Mouse (Mus musculus) G1E-ER4 (cell line): ENCODE measurements around the gene Nt5m. TPM values are rescaled to one million over a fixed set of nuclear protein-coding genes. Genes with fewer than 3 reads are reported as not detected.

Source experiments
- GATA1 ChIP-seq: IDR thresholded peaks from one replicate; pipeline ENCODE4 v1.8.0; 2012; ENCODE audit warnings: low read length, inconsistent platforms
- polyA plus RNA-seq: library from polyadenylated mRNA; stranded (reverse); fragments of >175 nt; gene quantifications from 2 replicates; pipeline ENCODE4 v1.2.3, GENCODE M21; 2012

Nt5m gene
- polyA plus RNA-seq, 1 experiment = 13.7 TPM

- TF ChIP-seq GATA1 = no peak
Measured at GRCm38 (mm10) chr11:59886952-59887351, 47.7 kb downstream of the Nt5m start.

GRCm38 (mm10) chr11:59888151-59888550, 48.9 kb downstream of the Nt5m start:
- TF ChIP-seq GATA1 = no peak

DNA sequence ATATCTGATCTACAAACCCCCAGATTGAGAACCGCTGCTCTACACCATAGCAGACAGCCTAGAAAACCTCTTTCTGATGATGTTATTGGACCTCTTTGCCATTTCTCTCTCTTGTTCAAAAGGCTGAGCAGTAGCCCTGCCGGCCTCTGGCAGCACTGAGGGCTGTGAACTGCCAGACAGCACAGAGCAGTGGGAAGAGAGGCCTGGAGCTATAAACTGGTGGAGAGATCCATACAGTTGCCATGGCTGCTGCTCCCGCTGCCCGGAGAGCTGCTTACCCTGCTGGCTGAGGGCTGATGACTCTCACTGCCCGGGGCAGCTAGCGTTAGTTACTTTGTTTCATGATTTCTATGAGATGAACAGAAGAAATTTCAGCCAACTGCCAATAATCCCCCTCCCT, 52.6 kb downstream of the Nt5m start:
- no peak for TF ChIP-seq GATA1

DNA sequence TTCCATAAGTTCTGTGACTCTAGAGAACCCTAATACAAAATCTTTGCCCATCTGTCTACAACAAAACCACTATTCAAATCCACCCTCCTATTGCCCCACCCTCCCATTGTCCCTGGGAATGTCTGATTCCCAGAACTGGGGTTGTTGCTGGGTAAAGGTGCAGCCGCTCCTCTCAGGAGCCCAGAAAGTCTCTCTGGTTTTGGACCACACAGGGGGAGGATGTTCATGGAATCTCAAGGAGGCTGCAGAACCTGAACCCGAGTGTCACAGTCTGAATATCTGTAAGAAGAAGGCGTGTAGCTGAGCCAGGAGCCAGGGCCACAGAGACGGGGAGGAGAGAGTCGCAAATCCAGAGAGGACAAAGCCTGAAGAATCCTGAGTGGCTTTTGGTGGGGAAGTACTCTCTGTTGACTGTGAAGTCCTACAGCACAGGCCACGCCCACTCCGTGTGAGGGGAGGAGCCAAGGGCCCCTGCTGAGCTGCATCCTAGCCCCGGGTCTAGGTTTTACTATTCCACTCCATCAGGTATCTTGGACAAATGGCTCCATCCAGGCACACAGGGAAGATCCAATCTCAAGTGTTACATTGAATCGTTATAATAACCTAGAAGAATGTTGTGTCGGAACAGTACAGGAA, 54.0 kb downstream of the Nt5m start:
- TF ChIP-seq GATA1 = no peak

GRCm38 (mm10) chr11:59894916-59895315, 55.7 kb downstream of the Nt5m start:
- no peak for TF ChIP-seq GATA1

DNA sequence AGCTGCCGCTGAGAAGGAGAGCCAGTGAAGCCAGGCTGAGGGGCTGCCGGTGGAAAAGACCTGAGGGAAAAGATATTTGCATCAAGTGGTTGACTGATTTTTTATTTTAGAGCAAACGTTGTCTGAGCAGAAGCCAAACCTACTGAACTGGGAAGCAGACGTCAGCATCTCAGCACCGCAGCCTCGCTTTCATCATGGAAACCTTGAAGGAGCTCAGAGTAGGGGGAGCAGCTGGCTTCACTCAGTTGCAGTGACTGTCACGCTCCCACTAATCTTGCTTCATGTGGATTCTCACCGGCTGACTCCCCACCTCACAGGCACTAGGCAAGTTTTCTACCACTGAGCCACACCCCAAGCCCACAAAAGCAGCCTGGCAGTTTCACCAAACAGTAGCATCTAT, 56.1 kb downstream of the Nt5m start:
- TF ChIP-seq GATA1 = no peak

DNA sequence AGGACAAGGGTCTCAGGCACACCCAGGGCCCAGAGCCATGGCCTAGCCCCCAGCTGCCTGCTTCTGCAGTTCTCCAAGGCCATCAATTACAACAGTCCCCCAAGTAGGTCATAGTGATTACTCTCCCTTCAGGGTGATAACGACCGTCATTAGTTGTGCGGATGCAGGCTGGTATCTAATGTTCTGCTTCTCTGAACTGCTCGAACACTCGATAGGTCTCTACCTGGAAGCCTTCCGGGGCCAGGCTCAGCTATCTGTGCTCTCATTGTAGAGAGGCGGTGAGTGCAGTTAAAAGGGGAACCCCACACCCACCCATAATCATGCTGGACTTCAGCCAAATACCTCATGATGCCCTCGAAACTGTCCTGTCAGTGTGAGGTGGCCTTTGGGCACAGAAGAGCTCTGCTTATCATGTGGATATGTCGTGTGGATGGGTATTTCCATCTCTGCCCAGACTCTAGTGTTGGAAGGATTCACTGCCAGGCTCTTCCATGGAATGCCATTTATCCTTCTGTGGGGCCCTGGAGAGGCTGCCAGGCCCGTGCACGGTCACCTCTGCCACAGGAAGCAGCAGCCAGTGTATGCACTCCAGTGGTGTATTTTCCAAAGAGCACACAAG, 58.8 kb downstream of the Nt5m start:
- TF ChIP-seq GATA1 = no peak

DNA sequence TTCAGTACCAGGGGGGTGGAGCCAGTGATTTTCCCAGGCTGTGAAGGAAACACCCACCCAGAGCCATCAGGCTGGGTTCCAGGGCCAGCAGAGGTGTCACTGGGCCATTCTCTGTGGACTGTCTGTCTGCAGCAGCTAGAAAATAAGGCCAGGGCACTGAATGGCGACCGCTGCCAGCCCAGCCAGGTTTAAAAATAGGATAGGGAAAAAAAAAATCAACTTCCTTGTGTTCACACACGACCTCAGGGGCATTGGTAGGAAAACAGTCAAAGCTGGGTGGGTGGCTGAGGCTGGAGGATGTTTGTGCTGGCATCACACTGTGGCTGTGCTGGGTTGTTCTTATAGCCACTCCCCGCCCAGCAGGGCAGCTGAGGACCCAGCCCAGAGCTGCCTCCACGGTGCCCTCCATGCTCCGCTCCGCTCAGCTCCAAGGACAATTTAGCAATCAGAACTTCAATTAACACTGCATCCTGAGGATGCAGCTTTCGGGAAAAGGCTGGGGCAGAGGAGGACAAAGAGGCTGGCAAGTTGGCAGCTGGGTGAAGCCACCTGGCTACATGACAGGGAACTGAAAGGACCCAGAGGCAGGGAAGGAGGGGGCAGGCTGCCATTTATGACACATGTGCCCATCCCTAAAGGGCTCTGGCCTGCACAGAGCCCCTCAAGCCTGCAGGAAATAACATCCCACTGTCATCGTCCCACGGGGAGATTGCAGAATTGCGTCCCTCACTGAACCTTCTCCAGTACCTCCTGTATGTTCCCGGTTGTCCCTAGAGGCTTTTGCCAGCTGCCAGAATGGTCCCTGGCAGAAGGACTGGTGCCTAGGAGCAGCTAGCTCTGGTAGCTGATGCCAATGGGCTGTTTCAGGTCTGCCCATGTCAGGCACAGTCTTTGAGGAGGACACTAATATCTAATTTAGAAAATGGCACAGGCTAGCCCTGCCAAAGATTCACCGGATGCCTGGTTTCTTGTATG, 60.8 kb downstream of the Nt5m start:
- no peak for TF ChIP-seq GATA1

- no peak for TF ChIP-seq GATA1
Measured at GRCm38 (mm10) chr11:59900995-59901394, 61.7 kb downstream of the Nt5m start.

- no peak for TF ChIP-seq GATA1
Measured at GRCm38 (mm10) chr11:59902045-59902726, 62.9 kb downstream of the Nt5m start.

DNA sequence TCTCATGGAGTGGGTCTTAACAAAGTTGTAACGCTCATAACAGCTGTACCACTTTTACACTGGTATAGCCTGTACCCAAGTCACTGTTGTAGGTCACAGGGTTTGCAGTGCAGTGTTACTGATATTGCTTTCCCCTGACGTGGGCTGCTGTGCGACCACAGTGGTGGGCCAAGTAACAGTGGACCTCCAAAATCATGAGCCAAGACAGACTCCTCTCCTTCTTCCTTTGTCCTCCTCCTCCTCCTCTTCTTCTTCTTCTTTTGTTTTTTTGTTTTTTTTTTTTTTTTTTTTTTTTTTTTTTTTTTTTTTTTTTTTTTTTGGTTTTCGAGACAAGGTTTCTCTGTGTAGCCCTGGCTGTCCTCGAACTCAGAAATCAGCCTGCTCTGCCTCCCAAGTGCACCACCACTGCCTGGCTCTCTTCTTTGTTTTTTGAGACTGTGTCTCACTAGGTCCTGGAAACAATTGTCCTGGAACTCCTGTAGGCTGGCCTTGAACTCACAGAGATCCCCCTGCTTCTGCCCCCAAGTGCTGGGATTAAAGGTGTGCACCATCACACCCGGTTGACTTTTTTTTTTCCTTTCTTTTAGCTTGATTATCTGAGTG, 67.4 kb downstream of the Nt5m start:
- TF ChIP-seq GATA1 = no peak

GRCm38 (mm10) chr11:59908446-59908845, 69.2 kb downstream of the Nt5m start:
- TF ChIP-seq GATA1 = no peak

- no peak for TF ChIP-seq GATA1
Measured at GRCm38 (mm10) chr11:59910586-59910985, 71.3 kb downstream of the Nt5m start.

GRCm38 (mm10) chr11:59911523-59911922, 72.3 kb downstream of the Nt5m start:
- no peak for TF ChIP-seq GATA1

GRCm38 (mm10) chr11:59913702-59914101, 74.5 kb downstream of the Nt5m start:
- TF ChIP-seq GATA1 = no peak
